Mouse (Mus musculus): ENCODE data around the gene Olfr482. TPM values are rescaled to one million over a fixed set of nuclear protein-coding genes. Genes with fewer than 3 reads are reported as not detected.

Olfr482 gene
- not detected in 2 replicates for polyA plus RNA-seq (2014; fragmentation: Nextera tagmentation; extraction: Ambion mirVana)

DNA sequence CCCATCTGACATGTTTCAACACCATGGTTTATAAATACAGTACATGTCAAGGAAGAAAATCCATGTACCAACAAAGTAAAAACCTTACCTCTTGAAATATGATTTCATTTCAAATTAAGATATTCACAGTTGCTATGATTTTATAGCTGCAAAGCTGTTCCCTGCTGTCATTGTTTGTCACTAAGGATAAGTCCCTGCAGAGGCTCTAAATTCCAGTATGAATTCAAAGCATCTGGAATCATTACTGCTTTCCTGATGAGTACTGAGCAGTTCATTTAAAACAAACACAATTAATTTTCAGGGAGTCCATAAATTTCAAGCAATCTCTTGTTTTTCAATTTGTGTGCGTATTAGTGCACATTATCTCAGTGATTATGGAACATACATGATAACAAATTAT lies at the start of gene Olfr482:
Gene Olfr482 (minus strand): TSS at position 101 of the 400 bp plus-strand sequence.
- DNase-seq (ENCODE audit: low spot score) = no peak
- Histone ChIP-seq H3K9ac (ENCODE audit: low read depth, low read length) (no peak within 1 kb of the TSS), H3K36me3 (ENCODE audit: control insufficient read depth, insufficient read depth, low read length) (no peaks in the 10 kb centered on the region), H3K9me3 (ENCODE audit: control insufficient read depth, low read length) (no peaks in the 10 kb centered on the region), H3K4me2 (no peak within 1 kb of the TSS), H3K27ac (ENCODE audit: low read depth, low read length) (no peak within 1 kb of the TSS), H3K27me3 (replicated peaks; ENCODE audit: control insufficient read depth, insufficient read depth, low read length) (no peaks in the 10 kb centered on the region), H3K4me1 (replicated peaks; ENCODE audit: control insufficient read depth, insufficient read depth, low read length) (no peaks in the 10 kb centered on the region), H3K4me3 (ENCODE audit: low read depth, low read length) (no peak within 1 kb of the TSS)
- no peak for ATAC-seq (replicated peaks; ENCODE audit: low FRiP score)
- 60% methylated on average over 1 of the region's 1 CpGs for WGBS

DNA sequence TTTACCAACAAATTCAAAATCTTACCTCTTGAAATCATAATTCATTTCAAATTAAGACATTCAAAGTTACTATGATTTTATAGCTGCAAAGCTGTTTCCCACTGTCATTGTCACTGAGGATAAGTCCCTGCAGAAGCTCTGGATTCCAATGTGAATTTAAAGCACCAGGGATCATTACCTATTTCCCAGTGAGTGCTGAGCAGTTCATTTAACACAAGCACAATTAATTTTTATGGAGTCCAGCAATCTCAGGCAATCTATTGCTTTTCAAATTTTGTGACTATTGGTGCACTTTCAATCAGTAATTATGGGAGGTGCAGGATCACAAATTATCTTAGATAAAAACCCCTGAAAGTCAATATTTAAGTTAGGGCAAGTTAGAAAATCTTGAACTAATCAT lies 30.0 kb upstream of the Olfr482 start, which contains the start of gene Olfr484:
Gene Olfr484 (minus strand): TSS at position 101 of the 400 bp plus-strand sequence.
- Histone ChIP-seq H3K27ac (ENCODE audit: low read depth, low read length) (no peak within 1 kb of the TSS), H3K4me1 (replicated peaks; ENCODE audit: control insufficient read depth, insufficient read depth, low read length) (no peaks in the 10 kb centered on the region), H3K9ac (ENCODE audit: low read depth, low read length) (no peak within 1 kb of the TSS), H3K4me2 (no peak within 1 kb of the TSS), H3K9me3 (ENCODE audit: control insufficient read depth, low read length) (no peaks in the 10 kb centered on the region), H3K36me3 (ENCODE audit: control insufficient read depth, insufficient read depth, low read length) (no peaks in the 10 kb centered on the region), H3K4me3 (ENCODE audit: low read depth, low read length) (no peak within 1 kb of the TSS), H3K27me3 (replicated peaks; ENCODE audit: control insufficient read depth, insufficient read depth, low read length) (no peaks in the 10 kb centered on the region)
- ATAC-seq (replicated peaks; ENCODE audit: low FRiP score) = no peak
- DNase-seq (ENCODE audit: low spot score) = no peak

DNA sequence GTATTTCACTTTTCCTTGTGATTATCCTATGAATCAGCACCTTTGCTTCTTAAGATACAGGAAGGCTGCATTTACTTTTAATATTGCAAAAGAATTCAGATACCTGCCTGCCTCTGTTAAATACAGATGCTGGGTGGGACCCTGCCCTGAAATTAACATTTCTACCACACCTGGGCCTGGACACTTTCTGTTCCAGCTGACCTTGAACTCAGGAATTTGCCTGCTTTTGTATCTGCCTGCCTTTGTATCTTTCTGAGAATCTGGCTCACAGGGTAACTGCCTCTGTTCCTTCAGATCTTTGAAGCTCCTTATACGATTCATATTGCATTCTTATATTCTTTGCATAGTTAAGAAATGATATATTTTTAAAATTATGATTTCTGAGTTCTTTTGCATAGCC lies 24.0 kb upstream of the Olfr482 start:
- H3K4me2 ChIP-seq = no peak overlapping the region
- no peak for DNase-seq (ENCODE audit: low spot score)
- no peaks in the 10 kb centered on the region for H3K4me1 ChIP-seq (replicated peaks; ENCODE audit: control insufficient read depth, insufficient read depth, low read length)
- no peak for ATAC-seq (replicated peaks; ENCODE audit: low FRiP score)
- no peak overlapping the region for H3K27ac ChIP-seq (ENCODE audit: low read depth, low read length)
- H3K4me3 ChIP-seq (ENCODE audit: low read depth, low read length) = no peak overlapping the region
- H3K27me3 ChIP-seq (replicated peaks; ENCODE audit: control insufficient read depth, insufficient read depth, low read length) = no peaks in the 10 kb centered on the region
- no peaks in the 10 kb centered on the region for H3K9me3 ChIP-seq (ENCODE audit: control insufficient read depth, low read length)
- H3K9ac ChIP-seq (ENCODE audit: low read depth, low read length) = no peak overlapping the region
- 64% methylated on average over 1 of the region's 1 CpGs for WGBS
- H3K36me3 ChIP-seq (ENCODE audit: control insufficient read depth, insufficient read depth, low read length) = no peaks in the 10 kb centered on the region

GRCm38 (mm10) chr7:108120681-108121080 lies 23.3 kb upstream of the Olfr482 start:
- no peak overlapping the region for H3K4me3 ChIP-seq (ENCODE audit: low read depth, low read length)
- H3K4me2 ChIP-seq = no peak overlapping the region
- no peaks in the 10 kb centered on the region for H3K9me3 ChIP-seq (ENCODE audit: control insufficient read depth, low read length)
- no peak overlapping the region for H3K9ac ChIP-seq (ENCODE audit: low read depth, low read length)
- no peaks in the 10 kb centered on the region for H3K4me1 ChIP-seq (replicated peaks; ENCODE audit: control insufficient read depth, insufficient read depth, low read length)
- no peak for DNase-seq (ENCODE audit: low spot score)
- H3K27ac ChIP-seq (ENCODE audit: low read depth, low read length) = no peak overlapping the region
- WGBS = 17% methylated on average over 1 of the region's 1 CpGs
- no peaks in the 10 kb centered on the region for H3K27me3 ChIP-seq (replicated peaks; ENCODE audit: control insufficient read depth, insufficient read depth, low read length)
- ATAC-seq (replicated peaks; ENCODE audit: low FRiP score) = no peak
- H3K36me3 ChIP-seq (ENCODE audit: control insufficient read depth, insufficient read depth, low read length) = no peaks in the 10 kb centered on the region

DNA sequence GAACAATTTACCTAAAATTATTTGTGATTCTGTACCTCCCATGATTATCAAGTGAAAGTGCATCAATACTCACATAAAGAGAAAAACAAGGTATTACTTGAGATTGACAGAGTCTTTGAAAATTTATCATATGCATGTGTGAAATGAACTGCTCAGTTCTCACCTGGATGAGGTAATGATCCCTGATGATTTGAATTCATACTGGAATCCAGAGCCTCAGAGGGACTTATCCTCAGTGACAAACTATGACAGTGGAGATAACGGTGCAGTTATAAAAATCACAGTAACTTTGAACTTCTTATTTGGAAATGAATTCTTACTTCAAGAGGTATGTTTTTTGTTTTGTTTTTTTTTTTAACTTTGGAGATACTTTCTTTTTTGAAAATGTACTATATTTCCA lies 3.2 kb upstream of the Olfr482 start, which contains the start of gene Olfr483:
Gene Olfr483 (plus strand): TSS at position 301 of the 400 bp plus-strand sequence.
- Histone ChIP-seq H3K9me3 (ENCODE audit: control insufficient read depth, low read length) (no peaks in the 10 kb centered on the region), H3K4me3 (ENCODE audit: low read depth, low read length) (no peak within 1 kb of the TSS), H3K27me3 (replicated peaks; ENCODE audit: control insufficient read depth, insufficient read depth, low read length) (no peaks in the 10 kb centered on the region), H3K4me1 (replicated peaks; ENCODE audit: control insufficient read depth, insufficient read depth, low read length) (no peaks in the 10 kb centered on the region), H3K27ac (ENCODE audit: low read depth, low read length) (no peak within 1 kb of the TSS), H3K4me2 (no peak within 1 kb of the TSS), H3K9ac (ENCODE audit: low read depth, low read length) (no peak within 1 kb of the TSS), H3K36me3 (ENCODE audit: control insufficient read depth, insufficient read depth, low read length) (no peaks in the 10 kb centered on the region)
- DNase-seq (ENCODE audit: low spot score) = no peak
- WGBS = 84% methylated on average over 1 of the region's 1 CpGs
- ATAC-seq (replicated peaks; ENCODE audit: low FRiP score) = no peak

DNA sequence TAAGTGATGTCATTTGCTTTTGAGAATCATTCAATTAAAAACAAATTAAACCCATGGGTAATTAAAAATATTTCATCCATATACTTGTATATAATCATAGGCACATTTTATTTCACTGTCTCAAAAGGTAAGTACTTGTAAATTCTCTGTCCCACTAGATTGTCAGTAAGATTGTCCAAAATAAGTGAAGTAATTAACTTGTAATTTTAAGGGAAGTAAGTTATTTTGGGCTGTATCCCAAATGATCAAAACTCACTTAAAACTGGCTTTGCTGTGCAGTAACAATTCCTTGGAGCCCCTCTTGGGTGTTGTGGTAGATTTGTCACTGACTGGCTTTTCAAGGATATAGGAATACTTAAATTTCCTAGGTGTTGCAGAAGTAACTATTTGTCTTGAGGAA lies 17.8 kb downstream of the Olfr482 start, which contains the start of gene Olfr481:
Gene Olfr481 (plus strand): TSS at position 301 of the 400 bp plus-strand sequence.
- H3K4me1 ChIP-seq (replicated peaks; ENCODE audit: control insufficient read depth, insufficient read depth, low read length) = no peaks in the 10 kb centered on the region
- no peak within 1 kb of the TSS for H3K27ac ChIP-seq (ENCODE audit: low read depth, low read length)
- DNase-seq (ENCODE audit: low spot score) (no peak), ATAC-seq (replicated peaks; ENCODE audit: low FRiP score) (no peak)
- no peaks in the 10 kb centered on the region for H3K27me3 ChIP-seq (replicated peaks; ENCODE audit: control insufficient read depth, insufficient read depth, low read length)
- no peaks in the 10 kb centered on the region for H3K9me3 ChIP-seq (ENCODE audit: control insufficient read depth, low read length)
- H3K4me3 ChIP-seq (ENCODE audit: low read depth, low read length) = no peak within 1 kb of the TSS
- no peaks in the 10 kb centered on the region for H3K36me3 ChIP-seq (ENCODE audit: control insufficient read depth, insufficient read depth, low read length)
- no peak within 1 kb of the TSS for H3K9ac ChIP-seq (ENCODE audit: low read depth, low read length)
- no peak within 1 kb of the TSS for H3K4me2 ChIP-seq

DNA sequence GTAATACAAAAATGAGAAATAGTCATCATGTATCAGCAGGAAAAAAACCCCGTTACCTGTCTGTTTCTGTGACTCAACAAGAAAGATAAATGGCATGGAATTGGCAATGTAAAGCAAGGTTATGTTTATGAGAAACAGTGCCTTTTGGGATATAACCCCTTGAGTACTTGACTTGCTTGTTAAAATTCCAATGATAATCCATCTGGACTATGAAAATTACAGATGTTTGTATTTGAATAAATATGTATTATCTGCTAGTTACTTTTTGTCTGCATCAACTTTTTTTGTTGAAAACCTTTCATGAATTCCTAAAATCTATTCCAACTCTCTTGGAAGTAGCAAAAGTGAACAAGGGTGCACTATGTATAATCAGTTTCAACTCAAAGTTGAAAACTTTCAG lies 30.1 kb downstream of the Olfr482 start, which contains the start of gene Olfr480:
Gene Olfr480 (minus strand): TSS at position 101 of the 400 bp plus-strand sequence.
- WGBS = 78% methylated on average over 1 of the region's 1 CpGs
- H3K4me3 ChIP-seq (ENCODE audit: low read depth, low read length) = no peak within 1 kb of the TSS
- no peak within 1 kb of the TSS for H3K27ac ChIP-seq (ENCODE audit: low read depth, low read length)
- no peaks in the 10 kb centered on the region for H3K36me3 ChIP-seq (ENCODE audit: control insufficient read depth, insufficient read depth, low read length)
- ATAC-seq (replicated peaks; ENCODE audit: low FRiP score) = no peak
- no peak for DNase-seq (ENCODE audit: low spot score)
- no peaks in the 10 kb centered on the region for H3K27me3 ChIP-seq (replicated peaks; ENCODE audit: control insufficient read depth, insufficient read depth, low read length)
- no peak within 1 kb of the TSS for H3K9ac ChIP-seq (ENCODE audit: low read depth, low read length)
- no peaks in the 10 kb centered on the region for H3K4me1 ChIP-seq (replicated peaks; ENCODE audit: control insufficient read depth, insufficient read depth, low read length)
- no peak within 1 kb of the TSS for H3K4me2 ChIP-seq
- peaks cover 3% of the 10 kb centered on the region; the same call in 1 of the 2 replicates for H3K9me3 ChIP-seq (ENCODE audit: control insufficient read depth, low read length)

DNA sequence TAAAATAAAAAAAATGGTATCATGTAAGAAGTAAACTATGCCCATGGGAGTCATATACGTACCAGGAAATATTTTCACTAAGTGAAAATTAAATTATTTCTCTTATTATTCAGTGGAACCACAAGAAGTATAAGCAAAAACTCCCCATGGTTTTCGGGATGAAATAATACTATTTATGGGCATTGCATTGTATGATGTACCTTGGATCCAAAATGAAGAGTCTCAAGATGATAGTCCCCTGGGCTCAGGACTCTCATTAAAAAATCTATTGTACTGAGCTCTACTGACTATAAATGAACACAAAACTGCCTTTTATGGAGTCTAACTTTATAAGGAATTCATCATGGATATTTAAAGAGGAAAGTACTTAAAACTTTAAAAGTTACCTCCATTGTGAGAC lies 47.0 kb downstream of the Olfr482 start, which contains the start of gene Olfr479:
Gene Olfr479 (plus strand): TSS at position 301 of the 400 bp plus-strand sequence.
- no peaks in the 10 kb centered on the region for H3K4me1 ChIP-seq (replicated peaks; ENCODE audit: control insufficient read depth, insufficient read depth, low read length)
- 83% methylated on average over 2 of the region's 2 CpGs for WGBS
- no peaks in the 10 kb centered on the region for H3K36me3 ChIP-seq (ENCODE audit: control insufficient read depth, insufficient read depth, low read length)
- no peak within 1 kb of the TSS for H3K27ac ChIP-seq (ENCODE audit: low read depth, low read length)
- ATAC-seq (replicated peaks; ENCODE audit: low FRiP score) (no peak), DNase-seq (ENCODE audit: low spot score) (no peak)
- H3K4me2 ChIP-seq = no peak within 1 kb of the TSS
- no peaks in the 10 kb centered on the region for H3K9me3 ChIP-seq (ENCODE audit: control insufficient read depth, low read length)
- H3K27me3 ChIP-seq (replicated peaks; ENCODE audit: control insufficient read depth, insufficient read depth, low read length) = no peaks in the 10 kb centered on the region
- no peak within 1 kb of the TSS for H3K9ac ChIP-seq (ENCODE audit: low read depth, low read length)
- no peak within 1 kb of the TSS for H3K4me3 ChIP-seq (ENCODE audit: low read depth, low read length)

Measured in liver, embryonic 11.5 days (tissue).